Mouse (Mus musculus): ENCODE measurements around the gene Swap70.
"Not testable (repeated sequence)": the region's sequence is repeated elsewhere in the genome, so short reads cannot be mapped to it uniquely, and the experiment has no call there.

Swap70 gene

GRCm38 (mm10) chr7:110221586-110222481 lies at the start of gene Swap70:
Swap70 (plus strand) TSS chr7:110221711.
- no peak for DNase-seq (ENCODE audit: extremely low read depth, low read depth, low spot score)

- no peak for DNase-seq (ENCODE audit: extremely low read depth, low read depth, low spot score)
Observed at GRCm38 (mm10) chr7:110179208-110179607, 42.3 kb upstream of the Swap70 start.

GRCm38 (mm10) chr7:110180613-110181012 lies 40.9 kb upstream of the Swap70 start:
- DNase-seq (ENCODE audit: extremely low read depth, low read depth, low spot score), result no peak

GRCm38 (mm10) chr7:110181446-110181845 lies 40.1 kb upstream of the Swap70 start:
- no peak for DNase-seq (ENCODE audit: extremely low read depth, low read depth, low spot score)

- no peak for DNase-seq (ENCODE audit: extremely low read depth, low read depth, low spot score)
Observed at GRCm38 (mm10) chr7:110184608-110185007, 36.9 kb upstream of the Swap70 start.

GRCm38 (mm10) chr7:110189951-110190350 lies 31.6 kb upstream of the Swap70 start:
- DNase-seq (ENCODE audit: extremely low read depth, low read depth, low spot score), result no peak

GRCm38 (mm10) chr7:110193186-110193585 lies 28.3 kb upstream of the Swap70 start:
- peak; percentile 36 for DNase-seq (ENCODE audit: extremely low read depth, low read depth, low spot score)

GRCm38 (mm10) chr7:110197176-110197575 lies 24.3 kb upstream of the Swap70 start:
- DNase-seq (ENCODE audit: extremely low read depth, low read depth, low spot score), result no peak

GRCm38 (mm10) chr7:110201933-110202332 lies 19.6 kb upstream of the Swap70 start:
- DNase-seq (ENCODE audit: extremely low read depth, low read depth, low spot score), result no peak

- no peak for DNase-seq (ENCODE audit: extremely low read depth, low read depth, low spot score)
Observed at GRCm38 (mm10) chr7:110204208-110204607, 17.3 kb upstream of the Swap70 start.

GRCm38 (mm10) chr7:110208341-110208740 lies 13.2 kb upstream of the Swap70 start:
- DNase-seq (ENCODE audit: extremely low read depth, low read depth, low spot score), result no peak

GRCm38 (mm10) chr7:110209422-110209821 lies 12.1 kb upstream of the Swap70 start:
- DNase-seq (ENCODE audit: extremely low read depth, low read depth, low spot score), result no peak

- DNase-seq (ENCODE audit: extremely low read depth, low read depth, low spot score), result no peak
Observed at GRCm38 (mm10) chr7:110211025-110211424, 10.5 kb upstream of the Swap70 start.

- no peak for DNase-seq (ENCODE audit: extremely low read depth, low read depth, low spot score)
Observed at GRCm38 (mm10) chr7:110214882-110215281, 6.6 kb upstream of the Swap70 start.

- no peak for DNase-seq (ENCODE audit: extremely low read depth, low read depth, low spot score)
Observed at GRCm38 (mm10) chr7:110221051-110221585, 393 bp upstream of the Swap70 start.

- no peak for DNase-seq (ENCODE audit: extremely low read depth, low read depth, low spot score)
Observed at GRCm38 (mm10) chr7:110222583-110223182, 1.2 kb downstream of the Swap70 start.

- no peak for DNase-seq (ENCODE audit: extremely low read depth, low read depth, low spot score)
Observed at GRCm38 (mm10) chr7:110223727-110224510, 2.4 kb downstream of the Swap70 start.

GRCm38 (mm10) chr7:110226484-110226883 lies 5.0 kb downstream of the Swap70 start:
- DNase-seq (ENCODE audit: extremely low read depth, low read depth, low spot score), result no peak

GRCm38 (mm10) chr7:110229967-110230366 lies 8.5 kb downstream of the Swap70 start:
- DNase-seq (ENCODE audit: extremely low read depth, low read depth, low spot score), result no peak

GRCm38 (mm10) chr7:110231127-110231526 lies 9.6 kb downstream of the Swap70 start:
- DNase-seq (ENCODE audit: extremely low read depth, low read depth, low spot score), result not testable (repeated sequence)

- DNase-seq (ENCODE audit: extremely low read depth, low read depth, low spot score), result no peak
Observed at GRCm38 (mm10) chr7:110236085-110236484, 14.6 kb downstream of the Swap70 start.

Data from fat pad, adult 2 months (tissue).